Mouse (Mus musculus) embryonic facial prominence, embryonic 12.5 days (tissue): ENCODE measurements around the gene Tmem200b. TPM values are rescaled to one million over a fixed set of nuclear protein-coding genes. Genes with fewer than 3 reads are reported as not detected.

Experiments
- ATAC-seq: fragments of 200-750 bp; cut with Nextera tagmentation; 2 replicates; pipeline ENCODE4 v1.8.0; 2017; ENCODE audit not compliant: insufficient number of reproducible peaks, insufficient read depth, low FRiP score, low TSS enrichment
- H3K27ac ChIP-seq: fragments of 300-500 bp; sonication (generic); 2 replicates; pipeline ENCODE4 v1.5.1; 2016; ENCODE audit warnings: mild to moderate bottlenecking
- H3K27me3 ChIP-seq: fragments of 300-500 bp; sonication (generic); 2 replicates; pipeline ENCODE4 v1.6.1; 2016; ENCODE audit warnings: mild to moderate bottlenecking, moderate library complexity
- H3K36me3 ChIP-seq: fragments of 300-500 bp; sonication (generic); 2 replicates; pipeline ENCODE4 v1.6.1; 2016; ENCODE audit warnings: mild to moderate bottlenecking
- H3K4me1 ChIP-seq: fragments of 300-500 bp; sonication (generic); 2 replicates; pipeline ENCODE4 v1.6.1; 2016
- H3K4me2 ChIP-seq: fragments of 300-500 bp; sonication (generic); replicated peaks from 2 replicates; pipeline ENCODE4 v1.6.1; 2016; ENCODE audit warnings: mild to moderate bottlenecking, moderate library complexity
- H3K4me3 ChIP-seq: fragments of 300-500 bp; sonication (generic); 2 replicates; pipeline ENCODE4 v1.5.1; 2016; ENCODE audit warnings: mild to moderate bottlenecking
- H3K9ac ChIP-seq: fragments of 300-500 bp; sonication (generic); 2 replicates; pipeline ENCODE4 v1.6.1; 2016; ENCODE audit warnings: mild to moderate bottlenecking, moderate library complexity
- H3K9me3 ChIP-seq: fragments of 300-500 bp; sonication (generic); 2 replicates; pipeline ENCODE4 v1.6.1; 2016; ENCODE audit warnings: mild to moderate bottlenecking, moderate library complexity
- WGBS: fragments of 180-500 bp; shearing (Covaris S2); methylation state at CpG from one replicate; pipeline ENCODE4 v1.1.7; 2016; 5-methylcytosine and 5-hydroxymethylcytosine counted together
- polyA plus RNA-seq: library from polyadenylated mRNA; unstranded; fragments of >200 nt; fragmentation: Nextera tagmentation; extraction: Ambion mirVana; gene quantifications from 2 replicates; pipeline ENCODE4 v1.2.1, GENCODE M21; 2016

Gene Tmem200b
- polyA plus RNA-seq, 1 experiment from 2014 or later, result 4.7 TPM

- no peak overlapping the region for H3K4me3 ChIP-seq
- no peak overlapping the region for H3K9ac ChIP-seq
- no peaks in the 10 kb centered on the region for H3K9me3 ChIP-seq
- no peaks in the 10 kb centered on the region for H3K27me3 ChIP-seq
- 82% methylated on average over 1 of the region's 1 CpGs for WGBS
- no peak for ATAC-seq
- H3K4me2 ChIP-seq, result no peak overlapping the region
- peaks cover 1% of the 10 kb centered on the region; the same call in 1 of the 2 replicates for H3K4me1 ChIP-seq
- peaks cover 51% of the 10 kb centered on the region for H3K36me3 ChIP-seq
- H3K27ac ChIP-seq, result no peak overlapping the region
Measured at GRCm38 (mm10) chr4:131888564-131888963, 33.0 kb upstream of the Tmem200b start.

GRCm38 (mm10) chr4:131890692-131891091 is 30.9 kb upstream of the Tmem200b start:
- H3K27me3 ChIP-seq, result no peaks in the 10 kb centered on the region
- no peak overlapping the region for H3K4me3 ChIP-seq
- no peaks in the 10 kb centered on the region for H3K4me1 ChIP-seq
- no peak overlapping the region for H3K4me2 ChIP-seq
- peaks cover 52% of the 10 kb centered on the region for H3K36me3 ChIP-seq
- 89% methylated on average over 3 of the region's 3 CpGs for WGBS
- H3K9ac ChIP-seq, result no peak overlapping the region
- no peak overlapping the region for H3K27ac ChIP-seq
- no peak for ATAC-seq
- no peaks in the 10 kb centered on the region for H3K9me3 ChIP-seq

GRCm38 (mm10) chr4:131897109-131897508 is 24.5 kb upstream of the Tmem200b start:
- H3K4me1 ChIP-seq, result no peaks in the 10 kb centered on the region
- no peaks in the 10 kb centered on the region for H3K9me3 ChIP-seq
- no peak overlapping the region for H3K27ac ChIP-seq
- no peak overlapping the region for H3K4me3 ChIP-seq
- no peak overlapping the region for H3K4me2 ChIP-seq
- no peak overlapping the region for H3K9ac ChIP-seq
- H3K27me3 ChIP-seq, result no peaks in the 10 kb centered on the region
- ATAC-seq, result no peak
- peaks cover 83% of the 10 kb centered on the region for H3K36me3 ChIP-seq
- 89% methylated on average over 5 of the region's 5 CpGs for WGBS

- Histone ChIP-seq H3K27me3 (no peaks in the 10 kb centered on the region), H3K36me3 (peaks cover 82% of the 10 kb centered on the region)
- WGBS, result 97% methylated on average over 8 of the region's 8 CpGs
Measured at GRCm38 (mm10) chr4:131897787-131898186, 23.8 kb upstream of the Tmem200b start.

GRCm38 (mm10) chr4:131898503-131899179 is 22.9 kb upstream of the Tmem200b start:
- Histone ChIP-seq H3K36me3 (peaks cover 74% of the 10 kb centered on the region), H3K9ac (no peak overlapping the region), H3K4me1 (no peaks in the 10 kb centered on the region), H3K27me3 (no peaks in the 10 kb centered on the region), H3K9me3 (no peaks in the 10 kb centered on the region), H3K4me2 (no peak overlapping the region), H3K4me3 (no peak overlapping the region), H3K27ac (no peak overlapping the region)
- no peak for ATAC-seq
- 87% methylated on average over 12 of the region's 12 CpGs for WGBS

More at GRCm38 (mm10) chr4:131897787-131898186, 23.8 kb upstream of the Tmem200b start:
- no peak overlapping the region for H3K4me2 ChIP-seq
- no peak for ATAC-seq
- no peak overlapping the region for H3K9ac ChIP-seq
- no peak overlapping the region for H3K4me3 ChIP-seq
- H3K27ac ChIP-seq, result no peak overlapping the region
- H3K9me3 ChIP-seq, result no peaks in the 10 kb centered on the region
- no peaks in the 10 kb centered on the region for H3K4me1 ChIP-seq

- peaks cover 71% of the 10 kb centered on the region for H3K36me3 ChIP-seq
- H3K27me3 ChIP-seq, result no peaks in the 10 kb centered on the region
- H3K9ac ChIP-seq, result no peak overlapping the region
- no peaks in the 10 kb centered on the region for H3K4me1 ChIP-seq
- no peak overlapping the region for H3K4me2 ChIP-seq
- no peak overlapping the region for H3K4me3 ChIP-seq
- WGBS, result 90% methylated on average over 6 of the region's 6 CpGs
- H3K27ac ChIP-seq, result no peak overlapping the region
- ATAC-seq, result no peak
- no peaks in the 10 kb centered on the region for H3K9me3 ChIP-seq
Measured at GRCm38 (mm10) chr4:131899180-131899554, 22.4 kb upstream of the Tmem200b start.

GRCm38 (mm10) chr4:131901090-131901489 is 20.5 kb upstream of the Tmem200b start:
- no peak overlapping the region for H3K9ac ChIP-seq
- H3K27ac ChIP-seq, result no peak overlapping the region
- H3K36me3 ChIP-seq, result peaks cover 73% of the 10 kb centered on the region
- no peaks in the 10 kb centered on the region for H3K9me3 ChIP-seq
- no peak for ATAC-seq
- 93% methylated on average over 15 of the region's 15 CpGs for WGBS
- H3K4me1 ChIP-seq, result no peaks in the 10 kb centered on the region
- H3K4me2 ChIP-seq, result no peak overlapping the region
- no peaks in the 10 kb centered on the region for H3K27me3 ChIP-seq
- H3K4me3 ChIP-seq, result no peak overlapping the region

GRCm38 (mm10) chr4:131904478-131904877 is 17.1 kb upstream of the Tmem200b start:
- H3K9me3 ChIP-seq, result no peaks in the 10 kb centered on the region
- H3K27me3 ChIP-seq, result no peaks in the 10 kb centered on the region
- peaks cover 48% of the 10 kb centered on the region for H3K36me3 ChIP-seq
- WGBS, result 55% methylated on average over 8 of the region's 8 CpGs
- H3K4me3 ChIP-seq, result no peak overlapping the region
- H3K27ac ChIP-seq, result no peak overlapping the region
- H3K4me1 ChIP-seq, result no peaks in the 10 kb centered on the region
- H3K9ac ChIP-seq, result no peak overlapping the region
- ATAC-seq, result no peak
- no peak overlapping the region for H3K4me2 ChIP-seq

- Histone ChIP-seq H3K9me3 (no peaks in the 10 kb centered on the region), H3K27me3 (no peaks in the 10 kb centered on the region), H3K4me2 (no peak overlapping the region), H3K9ac (no peak overlapping the region), H3K36me3 (peaks cover 29% of the 10 kb centered on the region), H3K4me3 (no peak overlapping the region), H3K4me1 (peaks cover 15% of the 10 kb centered on the region), H3K27ac (no peak overlapping the region)
- WGBS, result 61% methylated on average over 6 of the region's 6 CpGs
- no peak for ATAC-seq
Measured at GRCm38 (mm10) chr4:131906423-131906822, 15.1 kb upstream of the Tmem200b start.

- Histone ChIP-seq H3K4me2 (no peak overlapping the region), H3K4me3 (no peak overlapping the region), H3K36me3 (peaks cover 16% of the 10 kb centered on the region; the same call in 1 of the 2 replicates), H3K27ac (no peak overlapping the region), H3K27me3 (peaks cover 6% of the 10 kb centered on the region), H3K4me1 (peaks cover 15% of the 10 kb centered on the region), H3K9me3 (no peaks in the 10 kb centered on the region), H3K9ac (no peak overlapping the region)
- ATAC-seq, result no peak
- 86% methylated on average over 3 of the region's 3 CpGs for WGBS
Measured at GRCm38 (mm10) chr4:131907912-131908311, 13.7 kb upstream of the Tmem200b start.

- H3K27me3 ChIP-seq, result peaks cover 21% of the 10 kb centered on the region
- peak overlapping the region; percentile 29 for H3K4me2 ChIP-seq
- H3K27ac ChIP-seq, result no peak overlapping the region
- H3K4me3 ChIP-seq, result no peak overlapping the region
- peaks cover 29% of the 10 kb centered on the region for H3K4me1 ChIP-seq
- H3K36me3 ChIP-seq, result peaks cover under 1% of the 10 kb centered on the region; the same call in 1 of the 2 replicates
- 15% methylated on average over 19 of the region's 21 CpGs for WGBS
- no peak for ATAC-seq
- no peaks in the 10 kb centered on the region for H3K9me3 ChIP-seq
- no peak overlapping the region for H3K9ac ChIP-seq
Measured at GRCm38 (mm10) chr4:131910237-131910994, 11.2 kb upstream of the Tmem200b start.

- H3K9ac ChIP-seq, result no peak overlapping the region
- H3K9me3 ChIP-seq, result no peaks in the 10 kb centered on the region
- no peaks in the 10 kb centered on the region for H3K36me3 ChIP-seq
- H3K4me2 ChIP-seq, result no peak overlapping the region
- 54% methylated on average over 3 of the region's 5 CpGs for WGBS
- peaks cover 40% of the 10 kb centered on the region for H3K4me1 ChIP-seq
- no peak for ATAC-seq
- H3K27ac ChIP-seq, result no peak overlapping the region
- H3K27me3 ChIP-seq, result peaks cover 31% of the 10 kb centered on the region
- no peak overlapping the region for H3K4me3 ChIP-seq
Measured at GRCm38 (mm10) chr4:131911521-131911920, 10.1 kb upstream of the Tmem200b start.
